Mouse (Mus musculus): Measurements from ENCODE around the gene Mboat2. TPM values are rescaled to one million over a fixed set of nuclear protein-coding genes. Genes with fewer than 3 reads are reported as not detected.

Mboat2 gene
- polyA plus RNA-seq, 1 experiment, result 24.0 TPM

GRCm38 (mm10) chr12:24878090-24878489 is 47.4 kb downstream of the Mboat2 start:
- Histone ChIP-seq H3K27ac (ENCODE audit: insufficient read depth, low read length) (no peak overlapping the region), H3K4me3 (replicated peaks; ENCODE audit: insufficient read depth, low read depth, low read length) (no peak overlapping the region), H3K4me1 (ENCODE audit: control insufficient read depth, insufficient read depth, low read length) (no peaks in the 10 kb centered on the region), H3K27me3 (ENCODE audit: control insufficient read depth, insufficient read depth, low read length) (no peaks in the 10 kb centered on the region)
- 92% methylated on average over 6 of the region's 6 CpGs for WGBS
- TF ChIP-seq POLR2A (IDR thresholded peaks at IDR 0.05; ENCODE audit: borderline replicate concordance, insufficient read depth, low read length), result no peak
- no peak for TF ChIP-seq CTCF (IDR thresholded peaks at IDR 0.05; ENCODE audit: borderline replicate concordance, insufficient read depth, low read depth, low read length)
- no peak for DNase-seq

GRCm38 (mm10) chr12:24878735-24879362 is 48.2 kb downstream of the Mboat2 start:
- Histone ChIP-seq H3K27me3 (ENCODE audit: control insufficient read depth, insufficient read depth, low read length) (no peaks in the 10 kb centered on the region), H3K4me3 (replicated peaks; ENCODE audit: insufficient read depth, low read depth, low read length) (no peak overlapping the region), H3K27ac (ENCODE audit: insufficient read depth, low read length) (no peak overlapping the region), H3K4me1 (ENCODE audit: control insufficient read depth, insufficient read depth, low read length) (no peaks in the 10 kb centered on the region)
- no peak for TF ChIP-seq POLR2A (IDR thresholded peaks at IDR 0.05; ENCODE audit: borderline replicate concordance, insufficient read depth, low read length)
- no peak for TF ChIP-seq CTCF (IDR thresholded peaks at IDR 0.05; ENCODE audit: borderline replicate concordance, insufficient read depth, low read depth, low read length)
- WGBS, result 55% methylated on average over 5 of the region's 5 CpGs
- no peak for DNase-seq

DNA sequence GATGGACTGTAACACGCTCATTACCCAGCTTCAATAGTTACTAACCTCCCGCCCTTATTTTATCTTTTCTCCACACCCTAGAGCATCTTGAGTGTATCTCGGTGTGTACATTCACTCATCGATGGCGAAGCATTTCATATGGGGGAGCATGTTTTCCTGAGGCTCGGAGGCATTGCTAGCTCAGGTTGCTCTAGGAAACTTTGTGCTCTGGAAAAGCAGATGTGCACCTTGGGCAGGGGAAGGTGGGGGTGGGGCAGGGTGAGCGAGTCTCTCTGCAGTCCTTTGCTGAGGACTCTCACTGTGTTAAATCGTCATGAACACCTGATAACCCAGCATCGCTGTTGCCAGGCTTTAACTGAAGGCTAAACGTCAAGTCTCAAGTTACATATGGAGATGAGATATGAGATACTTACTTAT is 48.9 kb downstream of the Mboat2 start:
- WGBS, result 89% methylated on average over 10 of the region's 10 CpGs
- Histone ChIP-seq H3K4me3 (replicated peaks; ENCODE audit: insufficient read depth, low read depth, low read length) (no peak overlapping the region), H3K4me1 (ENCODE audit: control insufficient read depth, insufficient read depth, low read length) (no peaks in the 10 kb centered on the region), H3K27me3 (ENCODE audit: control insufficient read depth, insufficient read depth, low read length) (no peaks in the 10 kb centered on the region), H3K27ac (ENCODE audit: insufficient read depth, low read length) (no peak overlapping the region)
- no peak for TF ChIP-seq POLR2A (IDR thresholded peaks at IDR 0.05; ENCODE audit: borderline replicate concordance, insufficient read depth, low read length)
- TF ChIP-seq CTCF (IDR thresholded peaks at IDR 0.05; ENCODE audit: borderline replicate concordance, insufficient read depth, low read depth, low read length), result no peak
- no peak for DNase-seq

GRCm38 (mm10) chr12:24883279-24883678 is 52.6 kb downstream of the Mboat2 start:
- Histone ChIP-seq H3K4me3 (replicated peaks; ENCODE audit: insufficient read depth, low read depth, low read length) (no peak overlapping the region), H3K27ac (ENCODE audit: insufficient read depth, low read length) (no peak overlapping the region), H3K4me1 (ENCODE audit: control insufficient read depth, insufficient read depth, low read length) (no peaks in the 10 kb centered on the region), H3K27me3 (ENCODE audit: control insufficient read depth, insufficient read depth, low read length) (no peaks in the 10 kb centered on the region)
- TF ChIP-seq CTCF (IDR thresholded peaks at IDR 0.05; ENCODE audit: borderline replicate concordance, insufficient read depth, low read depth, low read length) (no peak), POLR2A (IDR thresholded peaks at IDR 0.05; ENCODE audit: borderline replicate concordance, insufficient read depth, low read length) (no peak)
- 93% methylated on average over 3 of the region's 3 CpGs for WGBS
- DNase-seq, result no peak

- DNase-seq, result no peak
- H3K4me1 ChIP-seq (ENCODE audit: control insufficient read depth, insufficient read depth, low read length), result no peaks in the 10 kb centered on the region
- H3K27ac ChIP-seq (ENCODE audit: insufficient read depth, low read length), result no peak overlapping the region
- TF ChIP-seq CTCF (IDR thresholded peaks at IDR 0.05; ENCODE audit: borderline replicate concordance, insufficient read depth, low read depth, low read length) (no peak), POLR2A (IDR thresholded peaks at IDR 0.05; ENCODE audit: borderline replicate concordance, insufficient read depth, low read length) (no peak)
- no peaks in the 10 kb centered on the region for H3K27me3 ChIP-seq (ENCODE audit: control insufficient read depth, insufficient read depth, low read length)
- H3K4me3 ChIP-seq (replicated peaks; ENCODE audit: insufficient read depth, low read depth, low read length), result no peak overlapping the region
Measured at GRCm38 (mm10) chr12:24886800-24887199, 56.1 kb downstream of the Mboat2 start.

- Histone ChIP-seq H3K4me1 (ENCODE audit: control insufficient read depth, insufficient read depth, low read length) (peaks cover 9% of the 10 kb centered on the region; the same call in 1 of the 2 replicates), H3K27me3 (ENCODE audit: control insufficient read depth, insufficient read depth, low read length) (no peaks in the 10 kb centered on the region), H3K4me3 (replicated peaks; ENCODE audit: insufficient read depth, low read depth, low read length) (no peak overlapping the region), H3K27ac (ENCODE audit: insufficient read depth, low read length) (no peak overlapping the region)
- no peak for TF ChIP-seq CTCF (IDR thresholded peaks at IDR 0.05; ENCODE audit: borderline replicate concordance, insufficient read depth, low read depth, low read length)
- 73% methylated on average over 7 of the region's 7 CpGs for WGBS
- DNase-seq, result no peak
Measured at GRCm38 (mm10) chr12:24889371-24890051, 58.8 kb downstream of the Mboat2 start.

GRCm38 (mm10) chr12:24890158-24890557 is 59.5 kb downstream of the Mboat2 start:
- 98% methylated on average over 2 of the region's 2 CpGs for WGBS
- Histone ChIP-seq H3K4me1 (ENCODE audit: control insufficient read depth, insufficient read depth, low read length) (peaks cover 9% of the 10 kb centered on the region; the same call in 1 of the 2 replicates), H3K27me3 (ENCODE audit: control insufficient read depth, insufficient read depth, low read length) (no peaks in the 10 kb centered on the region), H3K4me3 (replicated peaks; ENCODE audit: insufficient read depth, low read depth, low read length) (no peak overlapping the region), H3K27ac (ENCODE audit: insufficient read depth, low read length) (no peak overlapping the region)
- no peak for DNase-seq
- TF ChIP-seq CTCF (IDR thresholded peaks at IDR 0.05; ENCODE audit: borderline replicate concordance, insufficient read depth, low read depth, low read length) (no peak), POLR2A (IDR thresholded peaks at IDR 0.05; ENCODE audit: borderline replicate concordance, insufficient read depth, low read length) (no peak)

All from cerebellum, adult 2 months (tissue).